Mouse (Mus musculus): ENCODE data around the gene Cnih4.

DNA sequence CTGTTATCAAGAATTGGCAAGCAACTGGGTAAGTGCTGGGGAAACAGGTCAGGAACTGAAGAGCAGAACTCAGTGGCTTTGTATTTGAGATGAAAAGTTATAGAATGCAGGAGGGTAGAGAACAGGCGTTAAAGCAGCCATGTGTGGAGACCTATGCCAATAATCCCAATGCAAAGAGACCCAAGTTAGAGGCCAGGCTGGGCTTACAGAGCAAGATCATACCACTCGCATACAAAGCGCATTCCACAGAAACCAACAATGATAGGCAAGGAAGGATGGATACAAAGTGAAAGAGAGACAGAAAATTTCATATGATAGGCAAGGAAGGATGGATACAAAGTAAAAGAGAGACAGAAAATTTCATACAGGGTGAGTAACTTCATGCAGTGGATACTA lies 5.9 kb downstream of the Cnih4 start:
- TF ChIP-seq TBP (IDR thresholded peaks at IDR 0.05; ENCODE audit: low read depth, low read length): no peak
- TF ChIP-seq NRF1 (IDR thresholded peaks at IDR 0.05; ENCODE audit: insufficient read depth, low read depth, low read length, poor library complexity, severe bottlenecking): no peak
- TF ChIP-seq RCOR1 (IDR thresholded peaks at IDR 0.05; ENCODE audit: low read depth, low read length): no peak
- no peak for TF ChIP-seq MYC (IDR thresholded peaks at IDR 0.05; ENCODE audit: low read depth, low read length)
- no peak for TF ChIP-seq EP300 (IDR thresholded peaks at IDR 0.05; ENCODE audit: low read depth in 1 of 2, low read length in 2 of 2)
- TF ChIP-seq CTCF (IDR thresholded peaks at IDR 0.05 in 2 of 3, conservative IDR thresholded peaks at IDR 0.05 in 1 of 3; ENCODE audit: control insufficient read depth in 1 of 3, insufficient read depth in 1 of 3, low read depth in 2 of 3, low read length in 3 of 3, poor library complexity in 1 of 3, severe bottlenecking in 1 of 3): no peak
- no peak for TF ChIP-seq GATA1 (IDR thresholded peaks at IDR 0.05; ENCODE audit: low read depth, low read length)
- TF ChIP-seq ZNF384 (IDR thresholded peaks at IDR 0.05; ENCODE audit: low read depth, low read length): no peak

Data from MEL (cell line).